Mouse (Mus musculus) liver, adult 2 months (tissue): ENCODE results near the gene Galnt15.

Source experiments
- CTCF ChIP-seq: fragments of 200-500 bp; IDR thresholded peaks from 2 replicates; pipeline ENCODE4 v1.5.1; 2011; ENCODE audit warnings: low read depth, low read length, control low read depth
- POLR2A ChIP-seq: fragments of 200-500 bp; IDR thresholded peaks from 2 replicates; pipeline ENCODE4 v1.6.1; 2011; ENCODE audit warnings: low read length, control low read depth; ENCODE audit not compliant: insufficient read depth; ENCODE audit errors: extremely low read depth

DNA sequence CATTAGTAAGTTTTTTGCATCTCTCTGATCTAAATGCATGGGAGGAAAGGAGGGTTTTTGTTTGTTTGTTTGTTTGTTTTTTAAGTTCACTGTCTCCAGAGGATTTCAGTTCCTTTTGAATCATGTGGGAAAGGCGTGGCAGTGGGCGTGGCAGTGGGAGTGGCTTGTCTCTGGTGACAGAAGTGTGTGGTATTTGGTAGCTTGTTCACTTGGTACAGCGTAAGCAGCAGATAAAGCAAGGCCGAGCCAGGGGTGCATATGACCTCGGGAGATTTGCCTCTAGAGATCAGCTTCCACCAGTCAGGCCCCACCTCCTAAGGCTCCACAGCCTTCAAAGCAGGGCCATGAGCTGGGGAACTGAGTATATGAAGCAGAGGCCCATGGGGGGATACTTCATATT lies 25.1 kb downstream of the Galnt15 start:
- no peak for TF ChIP-seq CTCF
- TF ChIP-seq POLR2A, result no peak
